Mouse (Mus musculus) limb, embryonic 12.5 days (tissue): Measurements from ENCODE around the gene Olfr313. TPM values are rescaled to one million over a fixed set of nuclear protein-coding genes. Genes with fewer than 3 reads are reported as not detected.

ENCODE experiments used
- ATAC-seq: fragments of 200-750 bp; cut with Nextera tagmentation; 2 replicates; pipeline ENCODE4 v1.8.0; 2017; ENCODE audit warnings: low read depth, moderate TSS enrichment; ENCODE audit not compliant: insufficient number of reproducible peaks, insufficient read depth, low FRiP score, low TSS enrichment
- H3K27ac ChIP-seq: fragments of 300-500 bp; sonication (generic); 2 replicates; pipeline ENCODE4 v1.5.1; 2016; ENCODE audit warnings: mild to moderate bottlenecking, moderate library complexity
- H3K27me3 ChIP-seq: fragments of 300-500 bp; sonication (generic); 2 replicates; pipeline ENCODE4 v1.6.1; 2016; ENCODE audit warnings: mild to moderate bottlenecking, moderate library complexity
- H3K36me3 ChIP-seq: fragments of 300-500 bp; sonication (generic); 2 replicates; pipeline ENCODE4 v1.6.1; 2016; ENCODE audit warnings: mild to moderate bottlenecking, moderate library complexity
- H3K4me1 ChIP-seq: fragments of 300-500 bp; sonication (generic); replicated peaks from 2 replicates; pipeline ENCODE4 v1.6.1; 2016
- H3K4me2 ChIP-seq: fragments of 300-500 bp; sonication (generic); 2 replicates; pipeline ENCODE4 v1.6.1; 2016; ENCODE audit warnings: mild to moderate bottlenecking, moderate library complexity
- H3K4me3 ChIP-seq: fragments of 300-500 bp; sonication (generic); replicated peaks from 2 replicates; pipeline ENCODE4 v1.5.1; 2016; ENCODE audit warnings: mild to moderate bottlenecking
- H3K9ac ChIP-seq: fragments of 300-500 bp; sonication (generic); replicated peaks from 2 replicates; pipeline ENCODE4 v1.6.1; 2016; ENCODE audit warnings: mild to moderate bottlenecking, moderate library complexity
- H3K9me3 ChIP-seq: fragments of 300-500 bp; sonication (generic); 2 replicates; pipeline ENCODE4 v1.6.1; 2016; ENCODE audit warnings: mild to moderate bottlenecking, moderate library complexity
- WGBS: fragments of 180-500 bp; shearing (Covaris S2); methylation state at CpG from one replicate; pipeline ENCODE4 v1.1.7; 2016; 5-methylcytosine and 5-hydroxymethylcytosine counted together
- polyA plus RNA-seq: library from polyadenylated mRNA; unstranded; fragments of >200 nt; fragmentation: Nextera tagmentation; extraction: Ambion mirVana; gene quantifications from 2 replicates; pipeline ENCODE4 v1.2.1, GENCODE M21; 2016

The Olfr313 gene
- polyA plus RNA-seq, 1 experiment from 2014 or later = not detected

- WGBS = 94% methylated on average over 8 of the region's 8 CpGs
- no peak for ATAC-seq
- peaks cover 25% of the 10 kb centered on the region for H3K9me3 ChIP-seq
- peaks cover 53% of the 10 kb centered on the region for H3K36me3 ChIP-seq
- no peaks in the 10 kb centered on the region for H3K27me3 ChIP-seq
- H3K4me1 ChIP-seq = no peaks in the 10 kb centered on the region
- H3K4me3 ChIP-seq = no peak overlapping the region
- H3K9ac ChIP-seq = no peak overlapping the region
- H3K4me2 ChIP-seq = no peak overlapping the region
- H3K27ac ChIP-seq = no peak overlapping the region
Observed at GRCm38 (mm10) chr11:58860744-58861143, 45.9 kb downstream of the Olfr313 start.

- Histone ChIP-seq H3K4me1 (peaks cover 14% of the 10 kb centered on the region), H3K36me3 (peaks cover 28% of the 10 kb centered on the region), H3K4me3 (peak within 1 kb of the TSS; percentile 74), H3K27me3 (no peaks in the 10 kb centered on the region), H3K9me3 (no peaks in the 10 kb centered on the region), H3K4me2 (peak within 1 kb of the TSS; percentile 80), H3K27ac (peak within 1 kb of the TSS; percentile 82), H3K9ac (peak within 1 kb of the TSS; percentile 78)
- peak; percentile 89 for ATAC-seq
- WGBS = 4% methylated on average over 37 of the region's 37 CpGs
Observed at GRCm38 (mm10) chr11:58867039-58867953, 52.5 kb downstream of the Olfr313 start, which contains the start of gene 2810021J22Rik. TSS of gene 2810021J22Rik (plus strand) at chr11:58867216.

GRCm38 (mm10) chr11:58867954-58868330 lies 53.1 kb downstream of the Olfr313 start:
- WGBS = 85% methylated on average over 6 of the region's 6 CpGs
- Histone ChIP-seq H3K4me3 (peak overlapping the region; percentile 74), H3K27ac (peak overlapping the region; percentile 82; the same call in 1 of the 2 replicates), H3K9ac (peak overlapping the region; percentile 78; the same call in 1 of the 2 replicates), H3K4me1 (peaks cover 14% of the 10 kb centered on the region), H3K36me3 (peaks cover 28% of the 10 kb centered on the region), H3K27me3 (no peaks in the 10 kb centered on the region), H3K9me3 (no peaks in the 10 kb centered on the region), H3K4me2 (peak overlapping the region; percentile 80)
- ATAC-seq = no peak

Other genes starting within 250 kb of the Olfr313 start
- not detected in 2 replicates for gene Olfr224, start 244.4 kb upstream of the Olfr313 start, polyA plus RNA-seq
- gene Olfr325, start 237.3 kb upstream of the Olfr313 start, polyA plus RNA-seq = not detected in 2 replicates
- gene Olfr324, start 219.9 kb upstream of the Olfr313 start, polyA plus RNA-seq = not detected in 2 replicates
- not detected in 2 replicates for gene 2210407C18Rik, start 198.9 kb upstream of the Olfr313 start, polyA plus RNA-seq
- gene Olfr323, start 184.5 kb upstream of the Olfr313 start, polyA plus RNA-seq = not detected in 2 replicates
- gene Trim58, start 174.5 kb upstream of the Olfr313 start, polyA plus RNA-seq = 0.15 and 0.35 TPM in 2 replicates
- gene Olfr322, start 156.2 kb upstream of the Olfr313 start, polyA plus RNA-seq = not detected in 2 replicates
- not detected in 2 replicates for gene Olfr320, start 133.9 kb upstream of the Olfr313 start, polyA plus RNA-seq
- not detected in 2 replicates for gene Olfr319, start 115.8 kb upstream of the Olfr313 start, polyA plus RNA-seq
- gene Olfr318, start 91.0 kb upstream of the Olfr313 start, polyA plus RNA-seq = not detected in 2 replicates
- gene Olfr317, start 75.8 kb upstream of the Olfr313 start, polyA plus RNA-seq = not detected in 2 replicates
- not detected in 2 replicates for gene Olfr316, start 62.3 kb upstream of the Olfr313 start, polyA plus RNA-seq
- not detected in 2 replicates for gene Olfr315, start 41.8 kb upstream of the Olfr313 start, polyA plus RNA-seq
- not detected in 2 replicates for gene Olfr314, start 32.0 kb upstream of the Olfr313 start, polyA plus RNA-seq
- gene Fam183b, start 13.0 kb upstream of the Olfr313 start, polyA plus RNA-seq = not detected in 2 replicates
- gene Olfr312, start 14.2 kb downstream of the Olfr313 start, polyA plus RNA-seq = not detected in 2 replicates
- gene Olfr311, start 24.3 kb downstream of the Olfr313 start, polyA plus RNA-seq = not detected in 2 replicates
- 12.8 and 13.5 TPM in 2 replicates for gene Gm12258, start 32.2 kb downstream of the Olfr313 start, polyA plus RNA-seq
- 8.9 and 11.0 TPM in 2 replicates for gene 2810021J22Rik, start 52.2 kb downstream of the Olfr313 start, polyA plus RNA-seq
- gene Zfp39, start 89.2 kb downstream of the Olfr313 start, polyA plus RNA-seq = 4.9 and 6.6 TPM in 2 replicates
- gene Btnl10, start 102.9 kb downstream of the Olfr313 start, polyA plus RNA-seq = 0.25 TPM in 1 of 2 replicates, not detected in the other
- 306 and 315 TPM in 2 replicates for gene Rnf187, start 123.9 kb downstream of the Olfr313 start, polyA plus RNA-seq
- gene Hist3h2ba, start 133.9 kb downstream of the Olfr313 start, polyA plus RNA-seq = 22.6 and 28.5 TPM in 2 replicates
- 26.2 and 27.9 TPM in 2 replicates for gene Hist3h2a, start 139.7 kb downstream of the Olfr313 start, polyA plus RNA-seq
- 0.80 and 0.93 TPM in 2 replicates for gene Trim17, start 139.7 kb downstream of the Olfr313 start, polyA plus RNA-seq
- gene Trim11, start 163.1 kb downstream of the Olfr313 start, polyA plus RNA-seq = 21.6 and 22.4 TPM in 2 replicates